Mouse (Mus musculus): Measurements from ENCODE around the gene Nat8l. TPM values are rescaled to one million over a fixed set of nuclear protein-coding genes. Genes with fewer than 3 reads are reported as not detected.

The Nat8l gene
- polyA plus RNA-seq, 1 experiment from 2014 or later: 0.36 TPM

DNA sequence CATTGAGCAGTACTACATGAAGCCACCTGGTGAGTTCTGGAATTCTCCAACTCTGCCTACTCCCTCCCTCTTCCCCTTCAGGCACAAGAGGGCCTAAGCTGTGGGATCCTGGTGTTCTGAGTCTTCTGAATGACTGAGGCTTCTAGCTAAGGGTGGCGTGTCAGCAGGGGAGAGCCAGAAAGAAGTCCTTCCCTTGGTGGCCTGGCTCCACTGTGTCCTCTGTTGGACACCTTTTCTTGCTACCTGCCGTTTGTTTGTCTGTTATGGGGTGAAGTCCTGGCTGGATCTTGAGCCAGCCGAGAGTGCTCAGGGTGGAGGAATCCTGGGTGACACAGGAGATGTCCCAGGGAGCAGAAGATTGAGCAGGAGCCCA is 2.7 kb downstream of the Nat8l start:
- H3K4me3 ChIP-seq (ENCODE audit: low read depth, low read length): no peak overlapping the region
- no peak for ATAC-seq (replicated peaks; ENCODE audit: insufficient number of reproducible peaks, low FRiP score, low TSS enrichment, low read depth)
- H3K9me3 ChIP-seq (replicated peaks; ENCODE audit: control insufficient read depth, low read length): no peaks in the 10 kb centered on the region
- H3K4me1 ChIP-seq (ENCODE audit: control insufficient read depth, insufficient read depth, low read length): peaks cover 9% of the 10 kb centered on the region
- no peak overlapping the region for H3K9ac ChIP-seq (replicated peaks; ENCODE audit: low read length)
- H3K36me3 ChIP-seq (replicated peaks; ENCODE audit: control insufficient read depth, insufficient read depth, low read depth, low read length): no peaks in the 10 kb centered on the region
- 74% methylated on average over 3 of the region's 3 CpGs for WGBS
- no peak overlapping the region for H3K4me2 ChIP-seq (ENCODE audit: low read depth, low read length)
- no peak overlapping the region for H3K27ac ChIP-seq (replicated peaks; ENCODE audit: low read depth, low read length)
- DNase-seq (ENCODE audit: low spot score): no peak
- H3K27me3 ChIP-seq (ENCODE audit: control insufficient read depth, insufficient read depth, low read length): peaks cover 46% of the 10 kb centered on the region

DNA sequence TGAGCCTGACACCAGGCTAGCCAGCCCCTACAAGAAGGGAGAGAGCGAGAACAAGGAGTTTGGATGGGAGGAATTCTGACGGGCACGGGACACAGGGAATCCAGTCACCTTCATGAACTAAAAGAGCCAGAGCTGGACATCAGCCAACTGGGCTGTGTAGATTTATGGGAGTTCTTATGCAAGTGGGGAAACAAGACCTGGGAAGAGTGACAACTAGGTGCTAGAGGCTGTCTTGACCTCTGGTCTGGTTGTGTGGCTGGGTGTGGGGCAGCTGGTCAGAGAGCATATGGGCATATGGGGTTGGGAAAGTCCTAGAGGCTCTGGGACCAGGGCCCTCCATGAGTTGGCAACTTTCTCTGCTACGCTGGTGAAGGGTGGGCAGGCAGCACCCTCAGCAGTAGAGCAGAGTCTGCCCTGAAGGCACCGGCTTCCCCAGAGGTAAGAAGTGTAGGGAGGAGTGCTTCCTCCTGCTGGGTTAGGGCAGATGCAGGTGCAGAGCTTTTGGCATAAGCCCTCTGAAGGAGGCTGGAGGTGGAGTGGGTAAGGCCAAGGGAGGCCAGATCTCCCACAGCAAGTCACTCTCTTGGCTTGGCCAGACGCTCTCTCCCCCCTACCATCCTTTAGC is 3.8 kb downstream of the Nat8l start:
- DNase-seq (ENCODE audit: low spot score): no peak
- peaks cover 40% of the 10 kb centered on the region for H3K27me3 ChIP-seq (ENCODE audit: control insufficient read depth, insufficient read depth, low read length)
- whole genome bisulfite sequencing: 88% methylated on average over 6 of the region's 6 CpGs

DNA sequence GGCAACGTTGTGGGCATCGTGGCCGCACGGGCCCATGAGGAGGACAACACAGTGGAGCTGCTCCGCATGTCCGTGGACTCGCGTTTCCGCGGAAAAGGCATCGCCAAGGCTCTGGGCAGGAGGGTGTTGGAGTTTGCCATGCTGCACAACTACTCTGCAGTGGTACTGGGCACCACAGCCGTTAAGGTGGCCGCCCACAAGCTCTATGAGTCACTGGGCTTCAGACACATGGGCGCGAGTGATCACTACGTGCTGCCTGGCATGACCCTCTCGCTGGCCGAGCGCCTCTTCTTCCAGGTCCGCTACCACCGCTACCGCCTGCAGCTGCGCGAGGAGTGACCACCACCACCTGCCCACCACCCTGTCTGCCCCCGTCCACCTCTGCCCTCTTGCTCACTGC is 5.0 kb downstream of the Nat8l start:
- WGBS: 96% methylated on average over 25 of the region's 25 CpGs
- H3K4me2 ChIP-seq (ENCODE audit: low read depth, low read length): no peak overlapping the region
- no peak overlapping the region for H3K9ac ChIP-seq (replicated peaks; ENCODE audit: low read length)
- ATAC-seq (replicated peaks; ENCODE audit: insufficient number of reproducible peaks, low FRiP score, low TSS enrichment, low read depth): no peak
- H3K27me3 ChIP-seq (ENCODE audit: control insufficient read depth, insufficient read depth, low read length): peaks cover 28% of the 10 kb centered on the region
- no peak for DNase-seq (ENCODE audit: low spot score)
- H3K4me1 ChIP-seq (ENCODE audit: control insufficient read depth, insufficient read depth, low read length): peaks cover 9% of the 10 kb centered on the region
- no peaks in the 10 kb centered on the region for H3K9me3 ChIP-seq (replicated peaks; ENCODE audit: control insufficient read depth, low read length)
- no peak overlapping the region for H3K4me3 ChIP-seq (ENCODE audit: low read depth, low read length)
- no peak overlapping the region for H3K27ac ChIP-seq (replicated peaks; ENCODE audit: low read depth, low read length)
- H3K36me3 ChIP-seq (replicated peaks; ENCODE audit: control insufficient read depth, insufficient read depth, low read depth, low read length): no peaks in the 10 kb centered on the region

More for the DNA sequence above, 3.8 kb downstream of the Nat8l start:
- Histone ChIP-seq H3K4me2 (ENCODE audit: low read depth, low read length) (no peak overlapping the region), H3K36me3 (replicated peaks; ENCODE audit: control insufficient read depth, insufficient read depth, low read depth, low read length) (no peaks in the 10 kb centered on the region), H3K4me3 (ENCODE audit: low read depth, low read length) (no peak overlapping the region), H3K9me3 (replicated peaks; ENCODE audit: control insufficient read depth, low read length) (no peaks in the 10 kb centered on the region), H3K9ac (replicated peaks; ENCODE audit: low read length) (no peak overlapping the region), H3K4me1 (ENCODE audit: control insufficient read depth, insufficient read depth, low read length) (peaks cover 9% of the 10 kb centered on the region), H3K27ac (replicated peaks; ENCODE audit: low read depth, low read length) (no peak overlapping the region)
- ATAC-seq (replicated peaks; ENCODE audit: insufficient number of reproducible peaks, low FRiP score, low TSS enrichment, low read depth): no peak

DNA sequence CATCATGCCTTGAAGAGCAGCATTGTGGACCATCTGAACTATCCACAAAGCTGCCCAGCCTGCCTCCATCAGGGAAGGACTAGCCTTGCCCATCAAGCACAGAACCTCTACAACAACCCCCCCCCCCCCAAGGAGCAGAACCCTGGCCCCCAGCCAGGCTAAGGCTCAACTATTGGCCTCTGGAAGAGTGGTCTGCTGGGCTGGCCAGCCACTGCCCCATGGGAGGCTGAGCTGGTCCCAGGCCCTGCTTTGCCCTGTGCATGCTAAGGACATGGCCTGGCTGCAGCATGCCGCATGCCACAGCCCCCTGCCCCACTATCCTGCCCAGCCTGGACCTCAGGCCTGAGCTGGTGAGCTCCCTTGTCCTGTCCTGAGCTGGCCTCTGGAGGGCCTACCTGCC is 5.6 kb downstream of the Nat8l start:
- Histone ChIP-seq H3K27me3 (ENCODE audit: control insufficient read depth, insufficient read depth, low read length) (peaks cover 25% of the 10 kb centered on the region), H3K36me3 (replicated peaks; ENCODE audit: control insufficient read depth, insufficient read depth, low read depth, low read length) (no peaks in the 10 kb centered on the region), H3K4me2 (ENCODE audit: low read depth, low read length) (no peak overlapping the region), H3K4me1 (ENCODE audit: control insufficient read depth, insufficient read depth, low read length) (peaks cover 9% of the 10 kb centered on the region), H3K27ac (replicated peaks; ENCODE audit: low read depth, low read length) (no peak overlapping the region), H3K4me3 (ENCODE audit: low read depth, low read length) (no peak overlapping the region), H3K9ac (replicated peaks; ENCODE audit: low read length) (no peak overlapping the region), H3K9me3 (replicated peaks; ENCODE audit: control insufficient read depth, low read length) (no peaks in the 10 kb centered on the region)
- WGBS: 94% methylated on average over 1 of the region's 1 CpGs
- no peak for DNase-seq (ENCODE audit: low spot score)
- no peak for ATAC-seq (replicated peaks; ENCODE audit: insufficient number of reproducible peaks, low FRiP score, low TSS enrichment, low read depth)

DNA sequence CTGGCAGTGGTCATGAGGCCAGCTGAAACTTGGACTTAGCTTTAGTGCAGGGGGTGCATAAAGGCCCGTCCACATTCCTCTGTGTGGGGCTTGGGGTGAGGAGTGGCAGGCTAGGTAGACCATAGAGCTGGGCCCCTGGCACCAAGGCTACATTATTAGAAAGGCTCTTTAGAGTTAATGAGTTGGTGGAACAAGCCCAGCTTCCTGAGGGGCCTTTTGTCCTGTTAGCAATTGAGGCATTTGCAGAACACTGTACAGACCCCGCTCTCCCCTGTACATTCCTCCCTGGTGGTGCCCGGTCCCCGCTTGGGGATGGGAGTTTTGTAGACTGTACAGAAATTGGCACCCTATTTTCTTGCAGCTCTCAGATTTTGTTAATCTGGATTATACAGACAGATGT is 6.9 kb downstream of the Nat8l start:
- no peaks in the 10 kb centered on the region for H3K36me3 ChIP-seq (replicated peaks; ENCODE audit: control insufficient read depth, insufficient read depth, low read depth, low read length)
- H3K4me3 ChIP-seq (ENCODE audit: low read depth, low read length): no peak overlapping the region
- H3K4me2 ChIP-seq (ENCODE audit: low read depth, low read length): no peak overlapping the region
- H3K9me3 ChIP-seq (replicated peaks; ENCODE audit: control insufficient read depth, low read length): no peaks in the 10 kb centered on the region
- 88% methylated on average over 4 of the region's 4 CpGs for WGBS
- peaks cover 2% of the 10 kb centered on the region; the same call in 1 of the 2 replicates for H3K4me1 ChIP-seq (ENCODE audit: control insufficient read depth, insufficient read depth, low read length)
- no peak for ATAC-seq (replicated peaks; ENCODE audit: insufficient number of reproducible peaks, low FRiP score, low TSS enrichment, low read depth)
- H3K27me3 ChIP-seq (ENCODE audit: control insufficient read depth, insufficient read depth, low read length): peaks cover 14% of the 10 kb centered on the region
- no peak overlapping the region for H3K9ac ChIP-seq (replicated peaks; ENCODE audit: low read length)
- DNase-seq (ENCODE audit: low spot score): no peak
- no peak overlapping the region for H3K27ac ChIP-seq (replicated peaks; ENCODE audit: low read depth, low read length)

DNA sequence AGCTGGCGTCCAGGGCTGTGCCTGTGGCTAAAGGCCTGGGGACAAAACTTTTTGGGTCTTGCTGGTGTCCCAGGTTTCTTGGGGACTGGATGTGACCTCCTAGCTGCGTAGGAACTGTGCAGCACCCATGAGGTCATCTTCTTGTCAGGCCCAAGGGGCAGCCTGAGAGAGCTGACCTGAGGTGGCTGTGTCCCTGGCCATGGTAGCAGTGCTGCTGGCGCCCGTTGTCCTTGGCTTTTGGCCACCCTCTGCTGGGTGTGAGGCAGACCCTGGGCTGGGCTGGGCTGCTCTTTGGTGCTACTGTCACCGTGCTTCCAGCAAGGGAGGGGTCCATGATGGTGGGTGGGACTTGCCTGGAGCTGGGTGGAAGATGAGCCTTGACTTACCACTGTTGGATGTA is 8.8 kb downstream of the Nat8l start:
- DNase-seq (ENCODE audit: low spot score): no peak
- Histone ChIP-seq H3K4me3 (ENCODE audit: low read depth, low read length) (no peak overlapping the region), H3K27me3 (ENCODE audit: control insufficient read depth, insufficient read depth, low read length) (no peaks in the 10 kb centered on the region), H3K36me3 (replicated peaks; ENCODE audit: control insufficient read depth, insufficient read depth, low read depth, low read length) (no peaks in the 10 kb centered on the region), H3K9ac (replicated peaks; ENCODE audit: low read length) (no peak overlapping the region), H3K4me2 (ENCODE audit: low read depth, low read length) (no peak overlapping the region), H3K9me3 (replicated peaks; ENCODE audit: control insufficient read depth, low read length) (no peaks in the 10 kb centered on the region), H3K27ac (replicated peaks; ENCODE audit: low read depth, low read length) (no peak overlapping the region), H3K4me1 (ENCODE audit: control insufficient read depth, insufficient read depth, low read length) (no peaks in the 10 kb centered on the region)
- ATAC-seq (replicated peaks; ENCODE audit: insufficient number of reproducible peaks, low FRiP score, low TSS enrichment, low read depth): no peak
- WGBS: 90% methylated on average over 5 of the region's 5 CpGs

DNA sequence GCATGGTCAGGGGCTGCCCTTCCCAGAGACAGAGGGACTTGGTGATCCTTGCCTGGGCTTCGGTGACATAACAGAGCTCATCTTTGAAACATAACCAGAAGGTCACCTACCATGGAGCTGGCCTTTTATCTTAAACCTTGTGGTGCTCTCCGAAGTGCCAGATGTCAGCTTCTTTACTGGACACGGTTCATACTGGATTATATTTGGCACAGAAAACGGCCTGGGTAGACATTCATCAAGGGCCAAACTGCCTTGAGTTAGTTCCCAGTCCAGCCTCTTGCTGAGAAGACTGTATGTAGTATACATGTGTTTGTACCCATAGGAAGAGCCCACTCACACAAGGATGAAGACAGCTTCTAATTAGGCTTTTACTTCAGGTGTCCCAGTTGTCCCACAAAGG is 11.0 kb downstream of the Nat8l start:
- Histone ChIP-seq H3K36me3 (replicated peaks; ENCODE audit: control insufficient read depth, insufficient read depth, low read depth, low read length) (no peaks in the 10 kb centered on the region), H3K4me1 (ENCODE audit: control insufficient read depth, insufficient read depth, low read length) (no peaks in the 10 kb centered on the region), H3K27me3 (ENCODE audit: control insufficient read depth, insufficient read depth, low read length) (no peaks in the 10 kb centered on the region), H3K9me3 (replicated peaks; ENCODE audit: control insufficient read depth, low read length) (no peaks in the 10 kb centered on the region), H3K9ac (replicated peaks; ENCODE audit: low read length) (no peak overlapping the region), H3K4me2 (ENCODE audit: low read depth, low read length) (no peak overlapping the region), H3K27ac (replicated peaks; ENCODE audit: low read depth, low read length) (no peak overlapping the region), H3K4me3 (ENCODE audit: low read depth, low read length) (no peak overlapping the region)
- ATAC-seq (replicated peaks; ENCODE audit: insufficient number of reproducible peaks, low FRiP score, low TSS enrichment, low read depth): no peak
- WGBS: 85% methylated on average over 4 of the region's 4 CpGs
- no peak for DNase-seq (ENCODE audit: low spot score)

DNA sequence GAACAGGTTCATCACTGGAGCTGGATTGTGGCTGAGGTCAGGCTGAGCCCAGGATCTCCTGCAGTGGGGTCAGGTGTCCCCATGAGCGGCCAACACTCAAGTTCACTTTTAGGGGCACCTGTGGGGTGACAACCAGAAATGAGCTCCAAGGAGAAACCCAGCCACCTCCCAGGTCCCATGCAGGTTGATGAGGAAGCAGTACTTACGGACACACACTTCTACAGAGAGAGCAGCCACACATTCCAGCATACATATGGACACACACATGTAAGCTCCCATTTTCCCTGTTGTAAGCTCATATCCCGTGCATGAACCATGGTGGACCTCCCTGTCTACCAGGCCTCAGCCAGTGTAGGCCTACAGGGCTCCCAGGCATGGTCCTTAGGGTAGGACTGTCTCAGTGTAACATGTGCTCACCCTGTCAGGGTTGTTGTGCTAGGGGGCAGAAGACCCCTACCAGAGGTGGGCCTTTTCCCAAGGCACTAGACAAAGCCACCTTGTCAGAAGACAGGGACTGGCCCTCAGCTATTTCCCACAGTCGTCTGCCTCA is 11.7 kb downstream of the Nat8l start:
- DNase-seq (ENCODE audit: low spot score) (no peak), ATAC-seq (replicated peaks; ENCODE audit: insufficient number of reproducible peaks, low FRiP score, low TSS enrichment, low read depth) (no peak)
- H3K4me3 ChIP-seq (ENCODE audit: low read depth, low read length): no peak overlapping the region
- 86% methylated on average over 4 of the region's 4 CpGs for WGBS
- no peak overlapping the region for H3K9ac ChIP-seq (replicated peaks; ENCODE audit: low read length)
- H3K27ac ChIP-seq (replicated peaks; ENCODE audit: low read depth, low read length): no peak overlapping the region
- no peaks in the 10 kb centered on the region for H3K27me3 ChIP-seq (ENCODE audit: control insufficient read depth, insufficient read depth, low read length)
- no peaks in the 10 kb centered on the region for H3K9me3 ChIP-seq (replicated peaks; ENCODE audit: control insufficient read depth, low read length)
- no peaks in the 10 kb centered on the region for H3K36me3 ChIP-seq (replicated peaks; ENCODE audit: control insufficient read depth, insufficient read depth, low read depth, low read length)
- no peaks in the 10 kb centered on the region for H3K4me1 ChIP-seq (ENCODE audit: control insufficient read depth, insufficient read depth, low read length)
- no peak overlapping the region for H3K4me2 ChIP-seq (ENCODE audit: low read depth, low read length)

Data from embryonic facial prominence, embryonic 11.5 days (tissue).